8 mouse cellular contexts compared by ENCODE assay signal in the genomic region with DNA sequence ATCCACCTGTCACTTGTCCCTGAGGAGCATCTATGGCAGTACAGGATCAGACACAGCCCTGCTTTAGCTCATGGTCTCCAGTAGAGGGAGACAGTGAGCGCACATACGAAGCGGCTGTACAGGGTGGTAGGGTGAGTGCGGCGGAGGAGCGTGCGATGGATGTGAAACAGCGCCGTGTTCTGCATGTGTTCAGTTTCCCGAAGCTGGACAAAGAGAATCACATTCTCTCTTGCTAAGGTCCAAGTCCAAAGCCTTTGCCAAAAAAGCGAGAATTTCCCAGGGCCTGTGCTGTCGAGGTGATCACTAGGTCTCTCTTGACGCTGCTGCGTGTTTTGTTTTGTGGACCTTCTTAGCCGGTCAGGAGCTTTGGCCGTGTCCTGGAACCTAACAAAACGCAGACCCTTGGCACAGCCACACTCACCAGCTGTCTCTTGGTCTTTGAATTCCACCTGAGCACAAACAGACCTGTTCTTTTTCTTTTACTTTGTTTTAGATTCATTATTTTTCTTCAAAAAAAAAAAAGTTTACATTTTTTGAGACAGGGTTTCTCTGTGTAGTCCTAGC. TPM values are rescaled to one million over a fixed set of nuclear protein-coding genes. Genes with fewer than 3 reads are reported as not detected.
A peak's percentile ranks its signal among the peaks of the same experiment; 100 is the strongest.
DNase-seq lines count a peak whose midpoint lies in the region; ATAC-seq and TF ChIP-seq lines count a peak whose summit lies in the region.

No protein-coding gene starts in this region.

- peak overlapping the region; percentile 22; the same call in 1 of the 2 replicates for H3K4me3 ChIP-seq in hindbrain, embryonic 16.5 days (ENCODE audit: low read length)
- no peak overlapping the region for H3K4me3 ChIP-seq in left cerebral cortex, adult 2 months

- H3K9me3 ChIP-seq in hindbrain, embryonic 16.5 days (ENCODE audit: control insufficient read depth, low read length), result no peaks in the 10 kb centered on the region

- WGBS in hindbrain, embryonic 16.5 days, result 16% methylated on average over 17 of the region's 17 CpGs

- H3K4me1 ChIP-seq in hindbrain, embryonic 16.5 days (ENCODE audit: control insufficient read depth, insufficient read depth, low read depth, low read length), result no peaks in the 10 kb centered on the region

- H3K4me2 ChIP-seq in hindbrain, embryonic 16.5 days (ENCODE audit: low read length), result peak overlapping the region; percentile 56

- peak; percentile 93 for ATAC-seq in hindbrain, embryonic 16.5 days
- ATAC-seq in megakaryocyte, adult 5-6 weeks (ENCODE audit: poor library complexity, severe bottlenecking), result peak; percentile 90

- peak; percentile 89 for TF ChIP-seq CTCF in left cerebral cortex, adult 2 months (IDR thresholded peaks at IDR 0.05)

- no peaks in the 10 kb centered on the region for H3K27me3 ChIP-seq in hindbrain, embryonic 16.5 days (replicated peaks; ENCODE audit: control insufficient read depth, insufficient read depth, low read length)

- no peak overlapping the region for H3K27ac ChIP-seq in hindbrain, embryonic 16.5 days (ENCODE audit: low read depth, low read length)
- no peak overlapping the region for H3K27ac ChIP-seq in left cerebral cortex, adult 2 months

- H3K9ac ChIP-seq in hindbrain, embryonic 16.5 days (ENCODE audit: low read depth, low read length), result peak overlapping the region; percentile 45; the same call in 1 of the 2 replicates

- intact Hi-C loops in left cerebral cortex, adult 2 months (cut with DNase I), result loop anchor here (2.0 to 10.0 kb wide), 2 partner anchors 115 to 319 kb away; no protein-coding TSS in a partner anchor

- no peaks in the 10 kb centered on the region for H3K36me3 ChIP-seq in hindbrain, embryonic 16.5 days (ENCODE audit: control insufficient read depth, insufficient read depth, low read length)

- peak; percentile 88 for DNase-seq in R1 (ENCODE audit: low read depth, low spot score)
- DNase-seq in cerebellum, adult 9-10 months, result peak; percentile 77
- peak; percentile 35 to 40 for DNase-seq in frontal cortex, postnatal 14 days (ENCODE audit: low spot score in 2 of 2)
- peak; percentile 48 to 56 for DNase-seq in left cerebral cortex, adult 2 months (ENCODE audit: extremely low spot score in 1 of 2, low spot score in 2 of 2)
- DNase-seq in right cerebral cortex, postnatal 10 days (ENCODE audit: low spot score in 2 of 2), result peak; percentile 64 to 77
- peak; percentile 53 for DNase-seq in urinary bladder, postnatal 25 days (ENCODE audit: low spot score)

RNA-seq across cellular contexts. Expression of a gene that starts 15.2 kb away (rescaled TPM):
- polyA plus RNA-seq in hindbrain, embryonic 16.5 days (2015; fragmentation: Nextera tagmentation; extraction: Ambion mirVana), result not detected in 2 replicates
- not detected for total RNA-seq in left cerebral cortex, adult 2 months (2021)
- total RNA-seq in megakaryocyte, adult 5-6 weeks (2015), result not detected in 2 replicates
- total RNA-seq in megakaryocyte, adult 5-6 weeks (2017), result not detected in 2 replicates

RNA-seq across cellular contexts. Expression of a gene that starts 28.6 kb away (rescaled TPM):
- 11.7 and 12.3 TPM in 2 replicates for polyA plus RNA-seq in hindbrain, embryonic 16.5 days (2015; fragmentation: Nextera tagmentation; extraction: Ambion mirVana)
- 10 to 100 TPM; 10.9 to 12.0 TPM for total RNA-seq in left cerebral cortex, adult 2 months (2021)
- total RNA-seq in megakaryocyte, adult 5-6 weeks (2015), result 23.9 and 26.7 TPM in 2 replicates
- 33.7 and 38.1 TPM in 2 replicates for total RNA-seq in megakaryocyte, adult 5-6 weeks (2017)

RNA-seq across cellular contexts. Expression of a gene that starts 34.0 kb away (rescaled TPM):
- polyA plus RNA-seq in hindbrain, embryonic 16.5 days (2015; fragmentation: Nextera tagmentation; extraction: Ambion mirVana), result 3.5 and 3.9 TPM in 2 replicates
- total RNA-seq in left cerebral cortex, adult 2 months (2021), result 1 to 10 TPM; 6.6 to 8.2 TPM
- 37.2 and 38.5 TPM in 2 replicates for total RNA-seq in megakaryocyte, adult 5-6 weeks (2015)
- 78.4 and 93.1 TPM in 2 replicates for total RNA-seq in megakaryocyte, adult 5-6 weeks (2017)

RNA-seq across cellular contexts. Expression of a gene that starts 37.2 kb away (rescaled TPM):
- not detected in 2 replicates for polyA plus RNA-seq in hindbrain, embryonic 16.5 days (2015; fragmentation: Nextera tagmentation; extraction: Ambion mirVana)
- total RNA-seq in left cerebral cortex, adult 2 months (2021), result 1 to 10 TPM in 1 of 2 experiments, under 1 TPM in 1; 0.52 to 1.1 TPM
- total RNA-seq in megakaryocyte, adult 5-6 weeks (2015), result not detected in 2 replicates
- total RNA-seq in megakaryocyte, adult 5-6 weeks (2017), result not detected in 2 replicates

Comparison
In these comparisons a context has a peak if more than half of its experiments do, and no peak if none do; other contexts are left out.
1. DNase-seq: peak in every context shown above with its lines; median percentile 88 in R1; 77 in cerebellum, adult 9-10 months; 70 in right cerebral cortex, postnatal 10 days; 53 in urinary bladder, postnatal 25 days; 52 in left cerebral cortex, adult 2 months; 38 in frontal cortex, postnatal 14 days.
2. RNA of a gene that starts 34.0 kb away (total RNA-seq): 37.2 to 93.1 TPM in megakaryocyte, adult 5-6 weeks; 6.6 to 8.2 TPM in left cerebral cortex, adult 2 months; every median in the first group is over 4 times any median in the second.